Mouse (Mus musculus) urinary bladder, postnatal 25 days (tissue): ENCODE measurements around the gene Hbp1.
A peak's percentile ranks its signal among the peaks of the same experiment; 100 is the strongest.

Experiments used
- DNase-seq: peaks from one replicate; pipeline ENCODE4 v3.0.0; 2022; ENCODE audit warnings: low spot score

Gene Hbp1

DNA sequence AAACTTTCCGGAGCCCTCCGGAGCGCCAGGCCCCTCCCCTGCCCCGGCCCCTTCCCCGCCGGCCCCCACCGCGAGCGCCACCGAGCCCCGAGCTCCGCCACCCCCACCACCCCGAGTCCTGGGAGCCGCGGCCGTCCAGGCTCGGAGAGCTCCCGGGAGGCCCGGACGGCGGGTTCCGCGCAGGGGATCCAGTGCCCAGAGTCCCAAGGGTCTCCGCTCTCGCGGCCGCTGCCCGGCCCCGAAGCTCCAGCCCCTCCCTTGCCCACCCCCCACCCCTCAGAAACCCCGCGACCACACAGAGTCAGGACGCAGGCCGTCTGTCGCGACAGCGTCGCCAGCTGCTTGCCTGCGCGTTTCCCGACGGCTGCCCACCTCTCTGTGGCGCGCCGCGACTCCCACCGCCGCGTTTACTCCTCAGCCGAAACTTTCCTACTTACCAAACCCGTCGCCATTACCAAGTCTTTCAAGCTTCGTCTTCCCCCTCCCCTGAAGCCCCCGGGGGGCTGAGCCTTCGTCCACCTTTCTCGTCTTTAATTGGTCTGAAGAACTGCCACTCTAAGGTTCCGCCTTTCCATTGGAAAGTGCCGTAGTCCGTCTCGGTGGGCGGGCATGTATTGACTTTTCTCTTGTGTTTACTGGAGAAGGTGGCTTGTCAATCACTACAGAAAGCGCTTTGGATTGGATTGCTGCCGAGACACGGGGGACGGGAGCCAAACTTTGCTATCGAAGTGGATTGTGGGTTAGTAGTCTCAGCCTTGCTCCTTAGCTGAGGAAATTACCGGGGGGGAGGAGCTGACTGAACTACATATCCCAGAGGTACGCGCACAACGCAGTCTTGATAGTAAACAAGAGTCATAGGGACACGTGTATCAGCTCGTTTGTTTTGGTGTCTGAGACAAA, at the start of gene Hbp1:
Gene Hbp1 (minus strand): TSS at position 777 of the 900 bp plus-strand sequence.
- DNase-seq: peak; percentile 92

- DNase-seq: no peak
Observed at GRCm38 (mm10) chr12:31998706-31999105, 48.4 kb upstream of the Hbp1 start.

- no peak for DNase-seq
Observed at GRCm38 (mm10) chr12:31997328-31997878, 47.1 kb upstream of the Hbp1 start.

GRCm38 (mm10) chr12:31996877-31997276, 46.5 kb upstream of the Hbp1 start:
- no peak for DNase-seq

DNA sequence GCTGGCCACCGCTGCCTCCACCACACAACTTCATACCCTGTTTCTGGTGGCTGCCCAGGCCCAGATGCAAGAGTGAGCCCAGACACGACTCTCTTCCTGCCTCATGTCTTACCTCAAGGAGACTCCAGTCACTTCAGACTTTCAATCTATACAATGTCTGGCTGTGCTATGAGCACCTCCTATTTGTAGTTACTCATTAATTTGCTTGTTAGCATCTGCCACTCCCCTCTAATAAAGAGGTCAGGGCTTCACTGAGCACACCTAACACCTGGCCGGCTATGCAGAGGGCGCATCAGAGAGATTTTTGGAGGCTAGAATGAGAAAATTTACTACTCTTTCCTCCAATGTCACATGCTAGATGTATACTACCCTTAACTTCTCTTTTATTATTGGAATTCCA, 40.2 kb upstream of the Hbp1 start:
- no peak for DNase-seq

DNA sequence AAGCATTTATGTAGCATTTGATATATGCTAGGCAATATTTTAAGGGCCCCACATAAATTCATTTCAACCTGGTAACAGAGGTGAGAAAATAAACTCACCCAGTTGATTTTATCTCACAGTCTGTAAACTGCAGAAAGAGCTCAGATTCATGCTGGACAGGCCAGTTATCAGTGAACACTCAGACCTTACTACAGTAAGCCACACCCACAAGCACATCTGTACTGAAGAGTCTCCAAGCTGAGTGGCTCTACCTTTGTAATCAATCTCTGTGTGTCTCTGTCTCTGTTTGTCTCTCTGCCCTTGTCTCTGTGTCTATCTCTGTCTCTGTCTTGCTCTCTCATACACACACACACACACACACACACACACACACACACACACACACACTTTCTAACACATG, 39.4 kb upstream of the Hbp1 start:
- no peak for DNase-seq

DNA sequence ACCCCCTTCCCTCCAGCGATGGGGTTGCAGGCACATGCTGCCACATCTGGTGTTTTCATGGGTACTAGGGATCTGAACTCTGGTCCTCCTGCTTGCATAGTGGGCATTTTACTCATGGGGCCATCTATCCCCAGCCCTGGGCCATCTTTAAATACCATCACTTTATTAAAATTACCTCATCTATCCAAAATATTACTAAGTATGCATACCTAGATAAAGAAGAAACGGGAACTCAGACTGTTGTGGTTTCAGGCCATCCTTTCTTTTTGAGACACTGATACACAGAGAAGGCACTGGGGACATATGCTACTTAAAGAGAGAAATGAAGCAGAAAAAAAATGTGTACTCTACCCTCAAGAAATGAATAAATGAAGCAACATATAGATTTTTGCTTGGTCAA, 36.1 kb upstream of the Hbp1 start:
- no peak for DNase-seq

GRCm38 (mm10) chr12:31985738-31986137, 35.4 kb upstream of the Hbp1 start:
- no peak for DNase-seq

- no peak for DNase-seq
Observed at GRCm38 (mm10) chr12:31984664-31985063, 34.3 kb upstream of the Hbp1 start.

GRCm38 (mm10) chr12:31984206-31984605, 33.9 kb upstream of the Hbp1 start:
- no peak for DNase-seq

GRCm38 (mm10) chr12:31983769-31984168, 33.4 kb upstream of the Hbp1 start:
- no peak for DNase-seq

GRCm38 (mm10) chr12:31983238-31983637, 32.9 kb upstream of the Hbp1 start:
- no peak for DNase-seq

- no peak for DNase-seq
Observed at GRCm38 (mm10) chr12:31977613-31978195, 27.4 kb upstream of the Hbp1 start.

DNA sequence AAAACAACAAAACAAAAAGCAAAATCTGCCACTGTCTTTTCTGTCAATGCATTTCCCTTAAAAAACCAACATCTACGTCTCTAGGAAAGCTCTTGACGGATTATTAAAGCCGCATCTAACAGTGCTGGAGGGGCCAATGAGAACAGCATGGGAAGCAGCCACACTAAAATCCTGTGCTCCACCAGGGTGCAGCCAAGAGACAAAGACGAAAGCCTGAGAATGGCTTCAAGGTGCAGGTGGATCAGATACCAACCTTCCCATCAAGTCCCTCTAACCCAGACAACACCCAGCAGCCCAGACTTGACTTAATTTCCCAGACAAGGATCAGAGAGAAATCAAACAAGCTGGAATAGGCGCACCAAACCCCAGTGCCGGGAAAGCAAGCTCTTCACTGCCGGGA, 26.2 kb upstream of the Hbp1 start:
- DNase-seq: peak; percentile 21

GRCm38 (mm10) chr12:31973473-31974172, 23.3 kb upstream of the Hbp1 start:
- no peak for DNase-seq

- DNase-seq: no peak
Observed at GRCm38 (mm10) chr12:31971547-31971946, 21.2 kb upstream of the Hbp1 start.

DNA sequence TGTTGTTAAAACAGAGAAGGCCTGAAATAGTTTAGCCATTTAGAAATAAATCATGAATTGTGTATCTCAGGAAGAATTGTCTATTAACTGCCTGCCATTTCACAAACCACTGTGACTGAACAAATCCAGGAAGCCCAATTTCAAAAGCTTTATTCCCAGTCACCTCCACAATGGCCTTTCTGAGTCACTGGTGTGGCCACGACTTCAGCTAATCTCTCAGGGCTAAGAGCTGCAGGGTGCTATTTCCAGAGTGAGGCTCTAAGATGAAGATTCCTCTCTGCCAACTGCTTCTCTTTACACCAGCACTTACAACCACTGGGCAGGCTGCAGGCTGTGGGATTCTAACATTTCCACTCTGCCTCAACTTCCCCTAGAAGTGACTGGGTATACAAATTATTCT, 18.8 kb upstream of the Hbp1 start:
- no peak for DNase-seq

DNA sequence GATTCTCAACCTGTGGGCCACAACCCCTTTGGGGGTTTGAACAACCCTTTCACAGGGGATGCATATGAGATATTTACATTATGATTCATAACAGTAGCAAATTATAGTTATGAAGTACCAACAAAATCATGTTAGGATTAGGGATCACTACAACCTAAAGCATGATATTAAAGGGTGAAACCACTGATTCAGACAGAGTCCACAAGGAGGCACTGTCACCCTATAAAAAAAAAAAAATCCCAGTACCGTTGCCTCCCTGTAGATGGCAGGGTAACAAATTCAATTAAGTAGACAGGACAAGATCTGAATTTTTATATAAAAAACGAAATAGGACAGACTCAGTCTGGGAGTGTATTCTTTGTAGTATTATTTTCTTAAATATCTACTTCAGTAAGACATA, 17.2 kb upstream of the Hbp1 start:
- DNase-seq: no peak

DNA sequence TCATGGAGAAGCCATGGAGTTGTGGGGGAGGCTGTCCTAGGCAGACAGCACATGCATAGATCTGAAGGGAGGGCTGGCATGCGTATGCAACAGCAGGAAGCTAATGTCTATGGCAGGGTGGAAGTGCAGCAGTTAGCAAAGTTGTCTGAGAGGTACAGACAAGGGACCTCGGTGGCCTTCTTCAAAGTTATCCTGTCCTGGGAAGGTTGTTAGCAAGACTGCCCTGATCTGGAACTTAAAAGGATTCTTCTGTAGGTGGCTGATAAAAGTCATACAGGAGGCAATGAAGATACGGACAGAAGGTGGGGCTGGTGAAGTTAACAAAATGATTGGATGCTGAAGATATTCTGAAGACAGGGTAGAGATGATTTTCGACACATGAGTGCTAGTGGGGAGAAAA, 16.1 kb upstream of the Hbp1 start:
- DNase-seq: no peak

DNA sequence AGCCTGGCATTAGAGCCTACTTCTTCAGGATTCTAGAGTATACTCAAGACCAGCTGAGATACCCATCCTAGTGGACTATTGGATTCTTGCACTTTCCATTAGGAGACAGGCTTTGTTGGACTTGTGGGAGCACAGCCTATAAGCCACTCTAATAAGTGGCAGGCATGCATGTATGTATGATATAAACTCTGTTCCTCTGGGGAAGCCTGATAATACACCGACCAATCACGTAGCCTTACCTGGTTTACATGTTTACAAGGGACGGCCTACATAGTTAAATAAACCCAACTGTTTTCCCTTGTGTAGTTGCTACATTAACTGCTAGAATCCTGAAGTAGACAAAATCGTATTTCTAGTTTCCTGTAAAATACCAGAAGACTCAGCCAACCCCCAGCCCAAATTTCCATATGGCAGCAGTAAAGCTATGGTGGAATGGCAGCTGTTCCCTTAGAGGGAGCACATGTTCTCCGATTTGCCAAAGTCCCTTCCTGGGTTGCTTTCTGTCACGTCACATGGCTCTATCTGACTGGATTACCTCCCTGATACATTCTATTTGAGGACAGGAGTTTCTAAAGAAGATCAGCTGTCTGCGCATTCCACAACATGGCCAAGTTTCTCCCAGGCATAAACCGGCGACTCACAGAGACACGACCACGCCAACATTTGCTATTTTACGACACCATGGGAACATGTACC, 15.3 kb upstream of the Hbp1 start:
- DNase-seq: no peak

- DNase-seq: no peak
Observed at GRCm38 (mm10) chr12:31964074-31964473, 13.7 kb upstream of the Hbp1 start.

DNA sequence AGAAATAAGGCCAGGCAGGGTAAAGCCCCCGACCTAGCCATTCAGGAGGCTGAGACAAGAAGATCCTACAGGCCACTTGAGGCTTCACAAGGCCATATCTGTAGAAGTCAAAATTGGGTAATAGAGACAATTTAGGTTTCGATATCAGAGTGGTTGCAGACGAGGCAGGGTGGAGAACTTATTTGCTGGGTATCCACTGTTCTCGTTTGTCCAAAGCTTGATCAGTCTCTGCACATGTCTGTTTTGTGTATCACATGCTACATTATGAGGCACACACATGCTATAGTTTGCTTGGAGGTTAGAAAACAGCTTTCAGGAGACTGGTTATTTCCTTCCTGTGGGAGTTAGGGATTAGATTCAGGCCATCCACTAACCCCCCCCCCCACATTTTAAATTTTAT, 5.5 kb upstream of the Hbp1 start:
- no peak for DNase-seq
